Mouse (Mus musculus) embryonic fibroblast, embryonic 13.5 days (primary cell): ENCODE data around the gene Arpc2. TPM values are rescaled to one million over a fixed set of nuclear protein-coding genes. Genes with fewer than 3 reads are reported as not detected.
"Not testable (repeated sequence)": the region's sequence is repeated elsewhere in the genome, so short reads cannot be mapped to it uniquely, and the experiment has no call there.

Experiments used
- H3K27ac ChIP-seq: 2 replicates; pipeline ENCODE4 v1.5.1; 2012; ENCODE audit warnings: low read length, control low read depth, inconsistent platforms; ENCODE audit not compliant: insufficient read depth
- H3K4me1 ChIP-seq: 2 replicates; pipeline ENCODE4 v1.6.1; 2011; ENCODE audit warnings: low read length; ENCODE audit not compliant: control insufficient read depth, insufficient read depth
- H3K4me3 ChIP-seq: 2 replicates; pipeline ENCODE4 v1.5.1; 2011; ENCODE audit warnings: mild to moderate bottlenecking, control low read depth, low read length; ENCODE audit not compliant: insufficient read depth
- CTCF ChIP-seq: IDR thresholded peaks from 2 replicates; pipeline ENCODE4 v1.5.1; 2011; ENCODE audit warnings: mild to moderate bottlenecking, control low read depth, low read length, moderate library complexity, borderline replicate concordance; ENCODE audit not compliant: insufficient read depth
- POLR2A ChIP-seq: IDR thresholded peaks from 2 replicates; pipeline ENCODE4 v1.6.1; 2011; ENCODE audit warnings: low read depth, mild to moderate bottlenecking, control low read depth, low read length, moderate library complexity
- polyA plus RNA-seq: library from polyadenylated mRNA; stranded (reverse); fragments of >200 nt; gene quantifications from 2 replicates; pipeline ENCODE4 v1.2.4, GENCODE M21; 2011; ENCODE audit warnings: low read depth; ENCODE audit not compliant: missing spikeins, insufficient read length

The Arpc2 gene
- polyA plus RNA-seq, 1 experiment: 446 TPM

GRCm38 (mm10) chr1:74281372-74281771 lies 45.5 kb downstream of the Arpc2 start:
- Histone ChIP-seq H3K4me3 (no peak overlapping the region), H3K27ac (no peak overlapping the region), H3K4me1 (peaks cover 4% of the 10 kb centered on the region)
- TF ChIP-seq CTCF: no peak
- no peak for TF ChIP-seq POLR2A

DNA sequence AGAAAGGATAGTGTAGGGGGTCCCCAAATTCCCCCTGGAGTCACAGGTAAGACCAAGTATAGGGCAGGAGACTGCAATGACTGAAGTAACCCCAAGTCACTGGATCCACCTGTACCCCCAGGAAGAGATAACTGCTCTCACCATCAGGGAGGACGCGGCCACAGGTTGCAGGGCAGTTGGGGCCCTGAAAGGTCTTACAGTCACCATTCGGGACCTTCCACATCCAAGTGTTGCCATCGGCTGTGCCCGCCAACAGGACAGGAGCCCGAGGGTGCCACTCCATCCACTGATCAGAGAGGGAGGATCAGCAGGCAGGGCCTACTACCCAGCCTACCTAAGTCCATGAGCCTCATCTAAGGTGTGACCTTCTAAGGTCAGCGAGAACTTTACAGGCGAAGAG lies 46.0 kb downstream of the Arpc2 start:
- Histone ChIP-seq H3K4me1 (peaks cover 4% of the 10 kb centered on the region), H3K4me3 (no peak overlapping the region), H3K27ac (no peak overlapping the region)
- no peak for TF ChIP-seq POLR2A
- TF ChIP-seq CTCF: no peak

- TF ChIP-seq POLR2A: no peak
- TF ChIP-seq CTCF: no peak
- Histone ChIP-seq H3K27ac (no peak overlapping the region), H3K4me3 (no peak overlapping the region), H3K4me1 (peaks cover 4% of the 10 kb centered on the region)
Measured at GRCm38 (mm10) chr1:74282896-74283625, 47.2 kb downstream of the Arpc2 start.

- H3K27ac ChIP-seq: no peak overlapping the region
Measured at GRCm38 (mm10) chr1:74283686-74284463, 48.0 kb downstream of the Arpc2 start.

GRCm38 (mm10) chr1:74284543-74285160 lies 48.8 kb downstream of the Arpc2 start, which contains the start of the genes Aamp and Pnkd:
Aamp (minus strand) TSS chr1:74284738.
Pnkd (plus strand) TSS chr1:74284930.
- H3K4me3 ChIP-seq: peak within 1 kb of the TSS; percentile 94
- no peak for TF ChIP-seq CTCF
- peak; percentile 85 for TF ChIP-seq POLR2A
- no peak within 1 kb of the TSS for H3K27ac ChIP-seq
- H3K4me1 ChIP-seq: peaks cover 4% of the 10 kb centered on the region

More at GRCm38 (mm10) chr1:74283686-74284463, 48.0 kb downstream of the Arpc2 start:
- TF ChIP-seq CTCF: no peak
- TF ChIP-seq POLR2A: no peak; the same call in 1 of the 2 replicates
- H3K4me3 ChIP-seq: peak overlapping the region; percentile 72
- H3K4me1 ChIP-seq: peaks cover 4% of the 10 kb centered on the region

GRCm38 (mm10) chr1:74285212-74286010 lies 49.5 kb downstream of the Arpc2 start:
- H3K4me3 ChIP-seq: peak overlapping the region; percentile 94
- H3K4me1 ChIP-seq: peaks cover 4% of the 10 kb centered on the region
- no peak for TF ChIP-seq CTCF
- no peak for TF ChIP-seq POLR2A
- H3K27ac ChIP-seq: no peak overlapping the region

DNA sequence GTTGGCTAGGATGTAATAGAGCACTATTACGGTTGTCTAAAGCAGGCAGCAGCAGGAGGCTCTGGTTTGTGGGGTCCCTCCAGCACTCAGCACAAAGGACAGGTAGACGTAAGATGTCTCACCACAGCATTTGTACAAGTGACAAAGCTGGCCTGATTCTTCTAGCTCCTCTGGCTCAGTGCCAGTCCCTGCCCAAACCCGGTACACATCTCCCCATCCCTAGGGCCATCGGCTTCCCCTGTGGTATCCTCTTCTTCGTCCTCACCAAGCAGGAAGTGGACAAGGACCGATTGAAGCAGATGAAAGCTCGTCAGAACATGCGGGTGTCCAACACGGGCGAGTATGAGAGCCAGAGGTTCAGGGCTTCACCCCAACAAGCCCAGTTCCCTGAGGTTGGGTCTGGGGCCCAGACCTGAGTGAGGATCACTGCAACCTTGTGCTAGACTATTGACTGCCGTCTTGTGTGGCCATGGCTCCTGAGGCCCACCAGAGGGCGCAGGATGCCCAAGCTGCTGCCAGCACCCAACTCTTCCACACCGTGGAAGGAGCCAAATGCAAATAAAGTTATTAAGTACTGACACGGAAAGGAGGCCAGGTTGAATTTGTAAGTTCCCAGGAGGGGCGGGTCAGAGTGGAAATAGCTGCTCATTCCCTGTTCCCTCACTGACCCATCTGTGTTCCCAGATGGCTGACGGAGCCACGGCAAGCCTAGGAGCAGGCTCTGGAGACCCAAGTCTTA lies 51.2 kb downstream of the Arpc2 start:
- H3K4me1 ChIP-seq, H3K27ac ChIP-seq, H3K4me3 ChIP-seq: not testable (repeated sequence)

DNA sequence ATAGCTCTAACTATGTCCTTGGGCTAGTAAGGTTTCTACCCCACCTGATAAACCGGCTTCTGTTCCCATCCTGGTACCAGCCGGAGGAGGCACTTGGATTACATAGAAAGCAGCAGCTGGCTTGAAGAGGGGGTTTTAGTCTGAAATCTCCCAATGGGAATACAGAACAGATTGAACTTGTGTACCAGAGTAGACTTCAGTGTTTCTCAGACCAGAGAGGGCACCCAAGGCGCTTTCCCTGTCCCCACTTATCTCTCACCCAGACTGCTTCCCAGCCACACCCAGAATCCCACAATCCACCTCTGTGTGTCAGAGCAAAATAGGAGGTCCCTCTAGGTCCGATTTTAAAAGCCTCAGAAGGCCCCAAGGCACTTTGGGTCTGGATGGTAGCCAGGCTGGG lies 52.4 kb downstream of the Arpc2 start:
- peaks cover 2% of the 10 kb centered on the region; the same call in 1 of the 2 replicates for H3K4me1 ChIP-seq
- H3K4me3 ChIP-seq: no peak overlapping the region
- no peak for TF ChIP-seq POLR2A
- TF ChIP-seq CTCF: no peak

DNA sequence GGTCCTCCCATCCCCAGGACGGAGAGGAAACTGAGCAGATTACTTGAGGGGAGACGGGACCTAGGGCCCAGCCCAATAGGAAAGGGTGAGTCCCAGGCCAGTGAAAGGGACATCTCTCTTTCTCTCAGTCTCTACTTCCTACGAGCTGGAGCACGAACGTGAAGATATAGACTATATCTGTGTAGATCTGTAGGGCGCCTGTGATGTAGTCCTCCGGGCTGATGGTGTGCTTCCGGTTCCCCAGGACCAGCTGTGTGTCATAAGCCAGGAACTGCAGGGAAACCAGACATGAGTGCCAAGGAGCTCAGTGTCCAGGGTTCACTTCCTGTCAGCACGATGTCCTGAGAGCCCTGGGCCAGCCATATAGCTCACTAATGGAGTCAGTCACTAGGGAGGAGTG lies 53.4 kb downstream of the Arpc2 start:
- Histone ChIP-seq H3K4me1 (peaks cover 2% of the 10 kb centered on the region; the same call in 1 of the 2 replicates), H3K4me3 (no peak overlapping the region), H3K27ac (no peak overlapping the region)
- TF ChIP-seq POLR2A (no peak), CTCF (no peak)

More for the DNA sequence above, 52.4 kb downstream of the Arpc2 start:
- no peak overlapping the region for H3K27ac ChIP-seq
